Mouse (Mus musculus) G1E (cell line): Measurements from ENCODE around the gene Enpp5. TPM values are rescaled to one million over a fixed set of nuclear protein-coding genes. Genes with fewer than 3 reads are reported as not detected.

Experiments used
- ATAC-seq: 2 replicates; pipeline ENCODE4 v1.8.0; 2016; ENCODE audit warnings: mild to moderate bottlenecking; ENCODE audit not compliant: insufficient number of reproducible peaks, poor library complexity, low FRiP score, severe bottlenecking; ENCODE audit errors: extremely low read depth
- DNase-seq: peaks from one replicate; pipeline ENCODE4 v3.0.0; 2012; ENCODE audit warnings: low spot score
- H3K27me3 ChIP-seq: 2 replicates; pipeline ENCODE4 v1.6.1; 2012; ENCODE audit warnings: mild to moderate bottlenecking, low read length, inconsistent platforms; ENCODE audit not compliant: insufficient read depth
- H3K36me3 ChIP-seq: replicated peaks from 2 replicates; pipeline ENCODE3; 2012; ENCODE audit warnings: mild to moderate bottlenecking, inconsistent platforms
- H3K4me1 ChIP-seq: 2 replicates; pipeline ENCODE4 v1.6.1; 2012; ENCODE audit warnings: low read depth, low read length, inconsistent platforms, mixed read lengths; ENCODE audit not compliant: insufficient read depth
- H3K4me3 ChIP-seq: 2 replicates; pipeline ENCODE4 v1.5.1; 2012; ENCODE audit warnings: low read depth, mild to moderate bottlenecking, inconsistent platforms, low read length, moderate library complexity, mixed read lengths
- H3K9me3 ChIP-seq: replicated peaks from 2 replicates; pipeline ENCODE4 v1.6.1; 2012; ENCODE audit warnings: inconsistent platforms
- CTCF ChIP-seq: IDR thresholded peaks from 2 replicates; pipeline ENCODE4 v1.5.1; 2012; ENCODE audit warnings: low read depth, low read length, inconsistent platforms, mixed read lengths
- GATA1 ChIP-seq: IDR thresholded peaks from 2 replicates; pipeline ENCODE4 v1.6.1; 2012; ENCODE audit warnings: borderline replicate concordance, low read length, inconsistent platforms, mixed read lengths
- GATA2 ChIP-seq: IDR thresholded peaks from 2 replicates; pipeline ENCODE4 v1.6.1; 2012; ENCODE audit warnings: low read depth, low read length, inconsistent platforms, borderline replicate concordance
- POLR2AphosphoS5 ChIP-seq: IDR thresholded peaks from 2 replicates; pipeline ENCODE4 v1.6.1; 2012; ENCODE audit warnings: low read depth, low read length, inconsistent platforms; ENCODE audit not compliant: insufficient replicate concordance
- TAL1 ChIP-seq: conservative IDR thresholded peaks from 2 replicates; pipeline ENCODE4 v1.6.1; 2012; ENCODE audit warnings: low read depth, low read length, inconsistent platforms, mixed read lengths
- polyA plus RNA-seq: library from polyadenylated mRNA; stranded (reverse); fragments of >175 nt; gene quantifications from 2 replicates; pipeline ENCODE4 v1.2.3, GENCODE M21; 2012
- total RNA-seq, 2 experiments: library from RNA; stranded (forward) in 1 of 2; stranded (reverse) in 1 of 2; fragments of 200-1000 nt in 1 of 2; fragments of >200 nt in 1 of 2; fragmentation: Nextera tagmentation in 1 of 2; gene quantifications; 2 replicates each; pipeline ENCODE4 v1.2.3; 2014 to 2017

Enpp5 gene
- total RNA-seq (2014; fragmentation: Nextera tagmentation), result not detected in 2 replicates
- total RNA-seq (2017), result 0.06 and 0.16 TPM in 2 replicates
- not detected in 2 replicates for polyA plus RNA-seq

- TF ChIP-seq GATA1 (no peak), TAL1 (no peak), GATA2 (no peak), CTCF (no peak), POLR2AphosphoS5 (no peak)
- H3K4me3 ChIP-seq, result no peak within 1 kb of the TSS
- no peaks in the 10 kb centered on the region for H3K4me1 ChIP-seq
- ATAC-seq (no peak), DNase-seq (no peak)
- H3K9me3 ChIP-seq, result peaks cover 49% of the 10 kb centered on the region
- H3K27me3 ChIP-seq, result no peaks in the 10 kb centered on the region
- no peaks in the 10 kb centered on the region for H3K36me3 ChIP-seq
Measured at GRCm38 (mm10) chr17:44078631-44079350, at the start of gene Enpp5. Gene Enpp5 (plus strand): TSS chr17:44078813.

- Histone ChIP-seq H3K4me1 (no peaks in the 10 kb centered on the region), H3K27me3 (no peaks in the 10 kb centered on the region), H3K9me3 (peaks cover 58% of the 10 kb centered on the region), H3K4me3 (no peak overlapping the region), H3K36me3 (no peaks in the 10 kb centered on the region)
- DNase-seq (no peak), ATAC-seq (no peak)
- TF ChIP-seq TAL1 (no peak), POLR2AphosphoS5 (no peak), GATA1 (no peak), CTCF (no peak)
Measured at GRCm38 (mm10) chr17:44029616-44030015, 49.0 kb upstream of the Enpp5 start.

- TF ChIP-seq CTCF (no peak), GATA1 (no peak), POLR2AphosphoS5 (no peak), TAL1 (no peak), GATA2 (no peak)
- Histone ChIP-seq H3K4me1 (no peaks in the 10 kb centered on the region), H3K36me3 (no peaks in the 10 kb centered on the region), H3K4me3 (no peak overlapping the region), H3K9me3 (peaks cover 61% of the 10 kb centered on the region), H3K27me3 (no peaks in the 10 kb centered on the region)
- ATAC-seq (no peak), DNase-seq (no peak)
Measured at GRCm38 (mm10) chr17:44030776-44031587, 47.6 kb upstream of the Enpp5 start.

- Histone ChIP-seq H3K9me3 (peaks cover 55% of the 10 kb centered on the region), H3K4me1 (no peaks in the 10 kb centered on the region), H3K27me3 (no peaks in the 10 kb centered on the region), H3K4me3 (no peak overlapping the region), H3K36me3 (no peaks in the 10 kb centered on the region)
- DNase-seq (no peak), ATAC-seq (no peak)
- TF ChIP-seq GATA1 (no peak), GATA2 (no peak), POLR2AphosphoS5 (no peak), TAL1 (no peak), CTCF (no peak)
Measured at GRCm38 (mm10) chr17:44035005-44035404, 43.6 kb upstream of the Enpp5 start.

- H3K27me3 ChIP-seq, result no peaks in the 10 kb centered on the region
- no peak for TF ChIP-seq GATA2
- TF ChIP-seq POLR2AphosphoS5, result no peak
- TF ChIP-seq GATA1, result no peak
- no peak for TF ChIP-seq TAL1
- TF ChIP-seq CTCF, result no peak
- no peak for DNase-seq
- peaks cover 34% of the 10 kb centered on the region for H3K9me3 ChIP-seq
- no peaks in the 10 kb centered on the region for H3K4me1 ChIP-seq
- H3K36me3 ChIP-seq, result no peaks in the 10 kb centered on the region
- no peak for ATAC-seq
- no peak overlapping the region for H3K4me3 ChIP-seq
Measured at GRCm38 (mm10) chr17:44038656-44039055, 40.0 kb upstream of the Enpp5 start.

- no peaks in the 10 kb centered on the region for H3K4me1 ChIP-seq
- H3K27me3 ChIP-seq, result no peaks in the 10 kb centered on the region
- H3K9me3 ChIP-seq, result peaks cover 29% of the 10 kb centered on the region
- TF ChIP-seq GATA2, result no peak
- no peak for TF ChIP-seq GATA1
- no peak for TF ChIP-seq POLR2AphosphoS5
- TF ChIP-seq TAL1, result no peak
- no peak for TF ChIP-seq CTCF
- no peaks in the 10 kb centered on the region for H3K36me3 ChIP-seq
- no peak overlapping the region for H3K4me3 ChIP-seq
- DNase-seq, result no peak
- ATAC-seq, result no peak
Measured at GRCm38 (mm10) chr17:44040449-44040848, 38.2 kb upstream of the Enpp5 start.
